Mouse (Mus musculus) MEL (cell line): ENCODE results near the gene Serpina5. TPM values are rescaled to one million over a fixed set of nuclear protein-coding genes. Genes with fewer than 3 reads are reported as not detected.

Experiments used
- DNase-seq: peaks from one replicate; pipeline ENCODE4 v3.0.0; 2011; ENCODE audit warnings: low read depth, low spot score
- H3K27ac ChIP-seq: 2 replicates; pipeline ENCODE4 v1.5.1; 2012; ENCODE audit warnings: low read depth, mild to moderate bottlenecking, control low read depth, low read length, moderate library complexity; ENCODE audit not compliant: control insufficient read depth
- H3K27me3 ChIP-seq, 2 experiments: fragments of 150-350 bp in 1 of 2; sonication (generic) in 1 of 2; 2 replicates each; pipeline ENCODE4 v1.6.1; 2012; ENCODE audit warnings: low read length in 2 of 2, mild to moderate bottlenecking in 2 of 2, improper control_type of control experiment in 1 of 2, moderate library complexity in 1 of 2; ENCODE audit not compliant: insufficient read depth in 2 of 2, control insufficient read depth in 1 of 2
- H3K36me3 ChIP-seq, 2 experiments: 2 replicates each; pipeline ENCODE4 v1.6.1; 2012 to 2014; ENCODE audit warnings: low read length in 2 of 2, improper control_type of control experiment in 1 of 2, inconsistent platforms in 1 of 2, mild to moderate bottlenecking in 1 of 2; ENCODE audit not compliant: insufficient read depth in 2 of 2, control insufficient read depth in 1 of 2
- H3K4me1 ChIP-seq, 2 experiments: fragments of 150-350 bp in 1 of 2; sonication (generic) in 1 of 2; 2 replicates each; pipeline ENCODE4 v1.6.1; 2012; ENCODE audit warnings: low read length in 2 of 2, improper control_type of control experiment in 1 of 2, mild to moderate bottlenecking in 1 of 2; ENCODE audit not compliant: insufficient read depth in 2 of 2, control insufficient read depth in 1 of 2
- H3K4me3 ChIP-seq, 2 experiments: fragments of 150-350 bp in 1 of 2; sonication (generic) in 1 of 2; 2 replicates each; pipeline ENCODE4 v1.5.1; 2012; ENCODE audit warnings: low read depth in 2 of 2, low read length in 2 of 2, mild to moderate bottlenecking in 2 of 2, moderate library complexity in 2 of 2, control low read depth in 1 of 2, improper control_type of control experiment in 1 of 2; ENCODE audit not compliant: control insufficient read depth in 1 of 2, insufficient read depth in 1 of 2
- H3K79me2 ChIP-seq: 2 replicates; pipeline ENCODE4 v1.6.1; 2012; ENCODE audit warnings: mild to moderate bottlenecking, low read length, moderate library complexity; ENCODE audit not compliant: control insufficient read depth, poor library complexity, insufficient read depth
- H3K9ac ChIP-seq: 2 replicates; pipeline ENCODE4 v1.6.1; 2012; ENCODE audit warnings: low read depth, mild to moderate bottlenecking, control low read depth, low read length, moderate library complexity; ENCODE audit not compliant: control insufficient read depth, poor library complexity, severe bottlenecking
- H3K9me3 ChIP-seq: fragments of 150-350 bp; sonication (generic); replicated peaks from 2 replicates; pipeline ENCODE4 v1.6.1; 2012; ENCODE audit warnings: mild to moderate bottlenecking, low read length, improper control_type of control experiment, moderate library complexity; ENCODE audit not compliant: insufficient read depth
- BHLHE40 ChIP-seq: IDR thresholded peaks from 2 replicates; pipeline ENCODE4 v1.6.1; 2012; ENCODE audit warnings: low read depth, mild to moderate bottlenecking, inconsistent platforms, low read length, improper control_type of control experiment, borderline replicate concordance
- ETS1 ChIP-seq: IDR thresholded peaks from 2 replicates; pipeline ENCODE4 v1.6.1; 2012; ENCODE audit warnings: low read depth, mild to moderate bottlenecking, inconsistent platforms, low read length, improper control_type of control experiment, moderate library complexity
- JUND ChIP-seq: IDR thresholded peaks from 2 replicates; pipeline ENCODE4 v1.6.1; 2011; ENCODE audit warnings: low read depth, mild to moderate bottlenecking, improper control_type of control experiment, low read length
- MAFK ChIP-seq: IDR thresholded peaks from 2 replicates; pipeline ENCODE4 v1.6.1; 2011; ENCODE audit warnings: low read depth, mild to moderate bottlenecking, low read length, improper control_type of control experiment, borderline replicate concordance
- MAZ ChIP-seq: IDR thresholded peaks from 2 replicates; pipeline ENCODE4 v1.6.1; 2012; ENCODE audit warnings: low read depth, mild to moderate bottlenecking, inconsistent platforms, low read length, improper control_type of control experiment
- MYB ChIP-seq: IDR thresholded peaks from 2 replicates; pipeline ENCODE4 v1.6.1; 2011; ENCODE audit warnings: mild to moderate bottlenecking, low read depth, low read length, improper control_type of control experiment
- MYC ChIP-seq: IDR thresholded peaks from 2 replicates; pipeline ENCODE4 v1.6.1; 2011; ENCODE audit warnings: low read depth, mild to moderate bottlenecking, low read length, improper control_type of control experiment, moderate library complexity
- NELFE ChIP-seq: IDR thresholded peaks from 2 replicates; pipeline ENCODE4 v1.6.1; 2011; ENCODE audit warnings: low read depth, low read length, improper control_type of control experiment
- POLR2A ChIP-seq, 2 experiments: IDR thresholded peaks; 2 replicates each; pipeline ENCODE4 v1.6.1; 2011 to 2012; ENCODE audit warnings: low read length in 2 of 2, mild to moderate bottlenecking in 2 of 2, control low read depth in 1 of 2, improper control_type of control experiment in 1 of 2, low read depth in 1 of 2, moderate library complexity in 1 of 2; ENCODE audit not compliant: control insufficient read depth in 1 of 2, insufficient read depth in 1 of 2, poor library complexity in 1 of 2
- POLR2AphosphoS2 ChIP-seq: IDR thresholded peaks from 2 replicates; pipeline ENCODE4 v1.6.1; 2011; ENCODE audit warnings: low read length, improper control_type of control experiment
- SIN3A ChIP-seq: IDR thresholded peaks from 2 replicates; pipeline ENCODE4 v1.6.1; 2012; ENCODE audit warnings: low read length, improper control_type of control experiment, inconsistent platforms
- TBP ChIP-seq: IDR thresholded peaks from 2 replicates; pipeline ENCODE4 v1.8.0; 2011; ENCODE audit warnings: low read depth, low read length, improper control_type of control experiment
- TCF12 ChIP-seq: IDR thresholded peaks from 2 replicates; pipeline ENCODE4 v1.6.1; 2014; ENCODE audit warnings: low read depth, mild to moderate bottlenecking, inconsistent platforms, low read length, improper control_type of control experiment, moderate library complexity
- UBTF ChIP-seq: IDR thresholded peaks from 2 replicates; pipeline ENCODE4 v1.6.1; 2012; ENCODE audit warnings: low read depth, mild to moderate bottlenecking, inconsistent platforms, low read length, improper control_type of control experiment, moderate library complexity, borderline replicate concordance; ENCODE audit not compliant: insufficient read depth
- USF2 ChIP-seq, 2 experiments: IDR thresholded peaks; 2 replicates each; pipeline ENCODE4 v1.6.1; 2011 to 2012; ENCODE audit warnings: improper control_type of control experiment in 2 of 2, low read length in 2 of 2, borderline replicate concordance in 1 of 2, inconsistent platforms in 1 of 2, low read depth in 1 of 2, mild to moderate bottlenecking in 1 of 2; ENCODE audit not compliant: insufficient read depth in 1 of 2
- polyA plus RNA-seq, 2 experiments: library from polyadenylated mRNA; stranded (reverse) in 1 of 2; unstranded in 1 of 2; fragments of >175 nt in 1 of 2; fragments of >200 nt in 1 of 2; gene quantifications; 2 replicates each; pipeline versions ENCODE4 v1.2.1 to v1.2.4; 2012; ENCODE audit warnings: low replicate concordance in 2 of 2, low read depth in 1 of 2; ENCODE audit not compliant: insufficient read length in 2 of 2, insufficient read depth in 1 of 2, missing spikeins in 1 of 2
- total RNA-seq: library from RNA; depleted of rRNA; stranded (reverse); fragments of 300-350 nt; gene quantifications from 2 replicates; pipeline ENCODE4 v1.2.3, GENCODE M21; 2012; rRNA removed

The Serpina5 gene
- total and polyA plus RNA-seq, 3 experiments = not detected

DNA sequence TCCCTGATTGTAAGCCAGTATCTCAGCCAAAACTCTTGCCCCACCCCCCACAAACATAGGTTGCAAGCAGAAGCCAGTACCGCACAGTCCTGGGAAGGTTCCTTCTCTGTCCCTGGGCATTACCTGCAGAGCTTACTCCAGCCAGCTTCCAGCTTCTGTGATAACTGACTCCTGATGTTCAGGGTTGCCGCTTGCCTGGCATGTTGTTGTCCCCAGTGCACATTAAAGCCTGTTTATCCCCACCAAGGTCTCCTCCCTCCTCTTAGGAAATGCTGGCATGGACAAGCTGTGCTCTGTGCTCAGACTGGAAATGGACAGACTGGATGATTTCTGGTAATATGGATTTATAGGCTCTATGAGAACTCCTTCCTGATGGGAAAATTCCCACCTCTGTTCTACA lies 52.7 kb downstream of the Serpina5 start, which contains the start of gene Serpina3c:
Gene Serpina3c, minus strand, starts transcription at position 215 of the 400 bp plus-strand sequence.
- H3K9me3 ChIP-seq = no peaks in the 10 kb centered on the region
- TF ChIP-seq MAFK (no peak), MAZ (no peak), SIN3A (no peak), ETS1 (no peak), NELFE (no peak), TCF12 (no peak), BHLHE40 (no peak), UBTF (no peak), MYB (no peak), POLR2AphosphoS2 (no peak), JUND (no peak), POLR2A (IDR thresholded peaks at IDR 0.05; ENCODE audit: control insufficient read depth in 1 of 2, insufficient read depth in 1 of 2, low read depth in 1 of 2, low read length in 2 of 2, poor library complexity in 1 of 2) (no peak), MYC (no peak), USF2 (IDR thresholded peaks at IDR 0.05; ENCODE audit: borderline replicate concordance in 1 of 2, insufficient read depth in 1 of 2, low read depth in 1 of 2, low read length in 2 of 2) (no peak), TBP (no peak)
- H3K79me2 ChIP-seq = no peaks in the 10 kb centered on the region
- no peaks in the 10 kb centered on the region for H3K4me1 ChIP-seq
- H3K9ac ChIP-seq = no peak within 1 kb of the TSS
- DNase-seq = no peak
- H3K27ac ChIP-seq = no peak within 1 kb of the TSS
- no peaks in the 10 kb centered on the region for H3K36me3 ChIP-seq
- no peak within 1 kb of the TSS for H3K4me3 ChIP-seq
- H3K27me3 ChIP-seq = no peaks in the 10 kb centered on the region

Other genes with a start within 250 kb of the Serpina5 start
- gene Serpina1a, start 237.6 kb upstream of the Serpina5 start, total RNA-seq = not detected in 2 replicates
- not detected for gene Serpina1a, start 237.6 kb upstream of the Serpina5 start, polyA plus RNA-seq
- not detected in 2 replicates for gene Serpina1c, start 196.2 kb upstream of the Serpina5 start, total RNA-seq
- gene Serpina1c, start 196.2 kb upstream of the Serpina5 start, polyA plus RNA-seq = not detected
- not detected in 2 replicates for gene Serpina1e, start 142.1 kb upstream of the Serpina5 start, total RNA-seq
- not detected for gene Serpina1e, start 142.1 kb upstream of the Serpina5 start, polyA plus RNA-seq
- gene Serpina11, start 111.2 kb upstream of the Serpina5 start, total RNA-seq = 0.65 TPM in 2 replicates
- gene Serpina11, start 111.2 kb upstream of the Serpina5 start, polyA plus RNA-seq = under 1 TPM in 1 of 2 experiments, not detected in 1; 0.67 TPM
- not detected in 2 replicates for gene Serpina9, start 87.4 kb upstream of the Serpina5 start, total RNA-seq
- gene Serpina9, start 87.4 kb upstream of the Serpina5 start, polyA plus RNA-seq = under 1 TPM in 1 of 2 experiments, not detected in 1; 0.06 TPM
- gene Serpina12, start 56.7 kb upstream of the Serpina5 start, total RNA-seq = 0.04 TPM in 1 of 2 replicates, not detected in the other
- not detected for gene Serpina12, start 56.7 kb upstream of the Serpina5 start, polyA plus RNA-seq
- not detected in 2 replicates for gene Serpina3a, start 11.6 kb downstream of the Serpina5 start, total RNA-seq
- gene Serpina3a, start 11.6 kb downstream of the Serpina5 start, polyA plus RNA-seq = not detected
- gene Serpina3b, start 26.9 kb downstream of the Serpina5 start, total RNA-seq = not detected in 2 replicates
- gene Serpina3b, start 26.9 kb downstream of the Serpina5 start, polyA plus RNA-seq = not detected
- gene Serpina3c, start 52.8 kb downstream of the Serpina5 start, total RNA-seq = not detected in 2 replicates
- gene Serpina3c, start 52.8 kb downstream of the Serpina5 start, polyA plus RNA-seq = not detected
- gene Serpina3f, start 113.4 kb downstream of the Serpina5 start, total RNA-seq = not detected in 2 replicates
- gene Serpina3f, start 113.4 kb downstream of the Serpina5 start, polyA plus RNA-seq = not detected
- 0.19 and 0.33 TPM in 2 replicates for gene Serpina3g, start 135.1 kb downstream of the Serpina5 start, total RNA-seq
- gene Serpina3g, start 135.1 kb downstream of the Serpina5 start, polyA plus RNA-seq = under 1 TPM in 1 of 2 experiments, not detected in 1; 0.24 TPM
- gene Serpina3i, start 162.0 kb downstream of the Serpina5 start, total RNA-seq = not detected in 2 replicates
- not detected for gene Serpina3i, start 162.0 kb downstream of the Serpina5 start, polyA plus RNA-seq
- gene Serpina3j, start 213.4 kb downstream of the Serpina5 start, total RNA-seq = not detected in 2 replicates
- gene Serpina3j, start 213.4 kb downstream of the Serpina5 start, polyA plus RNA-seq = not detected
- not detected in 2 replicates for gene Serpina3k, start 237.4 kb downstream of the Serpina5 start, total RNA-seq
- not detected for gene Serpina3k, start 237.4 kb downstream of the Serpina5 start, polyA plus RNA-seq
- not detected in 2 replicates for gene Serpina3m, start 237.4 kb downstream of the Serpina5 start, total RNA-seq
- not detected for gene Serpina3m, start 237.4 kb downstream of the Serpina5 start, polyA plus RNA-seq